Mouse (Mus musculus) small intestine, adult 2 months (tissue): ENCODE results near the gene Atp6ap1l. TPM values are rescaled to one million over a fixed set of nuclear protein-coding genes. Genes with fewer than 3 reads are reported as not detected.

Experiments
- H3K27ac ChIP-seq: fragments of 200-500 bp; 2 replicates; pipeline ENCODE4 v1.5.1; 2012; ENCODE audit warnings: low read depth, low read length, control low read depth, inconsistent platforms; ENCODE audit not compliant: insufficient read depth
- H3K27me3 ChIP-seq: fragments of 200-500 bp; 2 replicates; pipeline ENCODE4 v1.6.1; 2012; ENCODE audit warnings: mild to moderate bottlenecking, moderate library complexity, low read length, inconsistent platforms; ENCODE audit not compliant: control insufficient read depth, insufficient read depth
- H3K36me3 ChIP-seq: fragments of 200-500 bp; 2 replicates; pipeline ENCODE4 v1.6.1; 2012; ENCODE audit warnings: mild to moderate bottlenecking, low read length, control low read depth, inconsistent platforms; ENCODE audit not compliant: control insufficient read depth, insufficient read depth
- H3K4me1 ChIP-seq: fragments of 200-500 bp; 2 replicates; pipeline ENCODE4 v1.6.1; 2012; ENCODE audit warnings: low read length, inconsistent platforms, mixed read lengths; ENCODE audit not compliant: control insufficient read depth, insufficient read depth, insufficient read length
- H3K4me3 ChIP-seq: fragments of 200-500 bp; 2 replicates; pipeline ENCODE4 v1.5.1; 2012; ENCODE audit warnings: low read depth, mild to moderate bottlenecking, control low read depth, inconsistent platforms, low read length, moderate library complexity
- CTCF ChIP-seq: fragments of 200-500 bp; IDR thresholded peaks from 2 replicates; pipeline ENCODE4 v1.5.1; 2012; ENCODE audit warnings: low read depth, mild to moderate bottlenecking, control low read depth, inconsistent platforms, low read length, moderate library complexity, mixed read lengths; ENCODE audit not compliant: insufficient replicate concordance, insufficient read length; ENCODE audit errors: extremely low read depth
- POLR2A ChIP-seq: fragments of 200-500 bp; IDR thresholded peaks from 2 replicates; pipeline ENCODE4 v1.6.1; 2012; ENCODE audit warnings: low read depth, mild to moderate bottlenecking, control low read depth, inconsistent platforms, low read length, moderate library complexity
- WGBS: fragments of 180-500 bp; shearing (Covaris S2); methylation state at CpG from one replicate; pipeline ENCODE4 v1.1.7; 2018; 5-methylcytosine and 5-hydroxymethylcytosine counted together
- polyA plus RNA-seq: library from polyadenylated mRNA; depleted of rRNA; stranded (reverse); fragments of >200 nt; gene quantifications from 2 replicates; pipeline ENCODE4 v1.2.3, GENCODE M21; 2012

Atp6ap1l gene
- polyA plus RNA-seq, 1 experiment, result not detected

DNA sequence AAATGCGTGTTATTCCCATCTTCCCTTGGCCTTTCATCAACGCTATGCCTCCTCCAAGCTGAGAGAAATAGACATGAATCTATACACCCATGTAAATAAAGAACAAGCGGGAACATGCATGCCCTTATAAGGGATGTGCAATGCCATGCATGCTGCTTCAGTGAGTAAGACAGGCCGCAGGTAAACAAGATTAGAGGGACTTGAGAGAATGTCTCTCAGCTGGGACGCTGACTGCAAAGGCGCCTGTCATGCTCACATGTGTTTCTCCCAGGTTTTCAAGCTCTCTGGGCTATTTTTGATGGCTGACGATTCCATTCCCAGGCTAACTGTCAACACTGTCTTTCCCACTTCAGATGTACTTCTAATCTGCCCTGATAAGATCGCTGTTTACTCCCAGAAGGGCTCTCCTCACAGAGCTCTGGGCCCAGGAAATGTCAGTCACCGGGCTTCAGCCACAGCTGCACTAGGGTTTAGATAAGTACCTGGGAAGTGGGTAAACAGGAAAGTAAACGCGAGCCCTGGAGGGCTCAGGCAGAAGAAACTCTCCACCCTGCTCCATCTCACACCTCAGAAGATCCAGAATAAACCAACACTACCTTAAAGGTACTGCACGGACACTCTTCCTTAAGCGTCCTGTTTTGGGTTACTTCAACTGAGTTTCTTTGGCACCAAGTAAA lies 19.2 kb downstream of the Atp6ap1l start:
- Histone ChIP-seq H3K4me1 (peaks cover 3% of the 10 kb centered on the region; the same call in 1 of the 2 replicates), H3K36me3 (no peaks in the 10 kb centered on the region), H3K27ac (no peak overlapping the region), H3K27me3 (no peaks in the 10 kb centered on the region), H3K4me3 (peak overlapping the region; percentile 37)
- WGBS, result 37% methylated on average over 13 of the region's 13 CpGs
- no peak for TF ChIP-seq CTCF

DNA sequence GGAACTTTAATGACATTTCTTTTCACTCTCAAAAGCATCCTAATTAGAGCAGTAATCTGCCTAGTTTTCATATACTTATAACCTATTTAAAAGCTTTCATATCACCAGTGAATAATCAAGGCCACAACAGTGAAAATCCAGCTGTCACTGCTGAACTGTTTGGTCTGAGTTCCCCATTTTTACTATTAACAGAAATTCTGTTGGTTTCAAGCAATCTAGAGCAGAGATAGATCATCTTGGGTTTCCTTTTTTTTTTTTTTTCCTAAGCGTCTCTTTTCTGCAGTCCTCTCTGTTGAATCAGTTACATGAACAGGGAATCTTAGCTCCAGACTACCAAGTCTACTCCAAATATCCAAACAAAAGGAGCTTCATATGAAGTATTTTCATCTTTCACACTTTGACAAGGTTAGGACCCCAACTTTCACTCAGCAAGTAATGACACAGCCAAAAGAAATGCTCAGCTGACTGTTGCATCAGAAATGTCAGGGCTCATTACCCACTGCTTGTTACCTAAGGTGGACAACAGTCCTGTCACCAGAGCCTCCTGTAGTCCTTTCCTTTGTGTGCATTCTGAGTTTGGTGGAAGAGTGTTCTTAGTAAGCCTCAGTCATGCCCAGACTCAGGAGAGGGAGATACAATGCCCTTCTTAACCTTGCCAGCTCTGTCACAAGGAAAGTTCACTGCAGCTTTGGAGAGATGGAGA lies 23.3 kb downstream of the Atp6ap1l start:
- Histone ChIP-seq H3K36me3 (no peaks in the 10 kb centered on the region), H3K4me1 (peaks cover 3% of the 10 kb centered on the region; the same call in 1 of the 2 replicates), H3K27me3 (no peaks in the 10 kb centered on the region), H3K4me3 (no peak overlapping the region), H3K27ac (no peak overlapping the region)
- WGBS, result 73% methylated on average over 1 of the region's 1 CpGs
- TF ChIP-seq POLR2A, result no peak
- no peak for TF ChIP-seq CTCF

DNA sequence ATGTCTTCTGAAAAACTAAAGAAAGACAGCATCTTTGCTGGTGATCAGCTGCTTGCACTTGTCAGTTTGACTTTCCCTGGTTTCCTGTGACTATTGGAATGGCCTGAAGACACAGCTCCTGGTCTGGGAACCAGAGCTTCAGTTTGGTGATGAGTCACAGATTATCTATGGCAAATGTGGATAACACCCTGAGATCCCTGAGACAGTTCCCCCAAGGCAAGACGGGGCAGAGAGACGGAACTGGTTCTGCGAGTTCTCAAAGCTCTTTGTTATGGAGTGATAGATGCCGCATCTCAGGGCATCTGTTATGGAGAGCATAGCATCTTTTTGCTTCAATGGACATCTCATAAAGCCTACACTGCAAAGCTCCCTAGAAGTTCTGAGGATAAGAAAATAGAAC lies 33.6 kb downstream of the Atp6ap1l start:
- Histone ChIP-seq H3K4me1 (no peaks in the 10 kb centered on the region), H3K4me3 (no peak overlapping the region), H3K27me3 (no peaks in the 10 kb centered on the region), H3K27ac (no peak overlapping the region), H3K36me3 (no peaks in the 10 kb centered on the region)
- no peak for TF ChIP-seq POLR2A
- TF ChIP-seq CTCF, result no peak
- 36% methylated on average over 4 of the region's 4 CpGs for WGBS

DNA sequence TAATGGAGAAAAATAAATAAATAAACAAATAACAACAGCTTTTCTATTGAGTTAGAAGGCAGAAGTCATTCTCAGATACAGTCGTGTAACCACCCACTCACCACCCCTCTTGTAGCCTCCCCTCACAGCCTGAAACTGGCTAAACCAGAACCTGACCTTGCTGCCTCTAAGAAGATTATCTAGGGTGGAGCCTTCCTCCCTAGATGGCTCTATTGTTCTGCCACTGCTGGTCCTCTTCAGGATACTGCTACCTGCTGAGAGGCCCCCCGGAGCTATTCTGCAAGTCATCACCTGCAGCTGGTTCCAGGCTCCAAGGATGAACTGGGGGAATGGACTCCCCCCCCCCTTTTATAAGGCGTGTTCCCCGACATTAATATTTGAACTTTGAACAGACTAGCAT lies 36.0 kb downstream of the Atp6ap1l start:
- H3K27me3 ChIP-seq, result no peaks in the 10 kb centered on the region
- TF ChIP-seq CTCF (no peak), POLR2A (no peak)
- 22% methylated on average over 4 of the region's 4 CpGs for WGBS

DNA sequence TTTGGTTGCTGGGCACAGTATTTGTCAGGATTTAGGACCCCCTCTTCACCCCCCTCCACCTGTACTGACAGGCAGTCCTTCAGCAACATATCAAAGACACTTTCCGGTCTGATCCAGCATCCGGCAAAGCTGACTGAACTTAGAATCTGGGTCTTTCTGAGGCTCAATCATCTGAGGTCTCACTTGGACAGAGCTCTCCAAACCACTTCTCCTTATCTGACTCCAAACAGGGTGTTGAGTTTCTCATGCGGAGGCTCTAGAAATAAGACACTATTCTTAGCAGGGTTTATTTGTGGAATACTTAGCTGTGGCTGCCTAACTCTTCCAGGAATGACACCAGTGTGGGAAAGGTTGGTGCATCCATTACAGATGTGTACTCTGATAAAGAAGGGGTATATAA lies 43.0 kb downstream of the Atp6ap1l start:
- Histone ChIP-seq H3K4me3 (no peak overlapping the region), H3K36me3 (no peaks in the 10 kb centered on the region), H3K4me1 (no peaks in the 10 kb centered on the region), H3K27ac (no peak overlapping the region), H3K27me3 (no peaks in the 10 kb centered on the region)
- TF ChIP-seq POLR2A (no peak), CTCF (no peak)
- 77% methylated on average over 3 of the region's 3 CpGs for WGBS

More for the DNA sequence above, 36.0 kb downstream of the Atp6ap1l start:
- Histone ChIP-seq H3K4me1 (no peaks in the 10 kb centered on the region), H3K36me3 (no peaks in the 10 kb centered on the region), H3K27ac (no peak overlapping the region), H3K4me3 (no peak overlapping the region)

DNA sequence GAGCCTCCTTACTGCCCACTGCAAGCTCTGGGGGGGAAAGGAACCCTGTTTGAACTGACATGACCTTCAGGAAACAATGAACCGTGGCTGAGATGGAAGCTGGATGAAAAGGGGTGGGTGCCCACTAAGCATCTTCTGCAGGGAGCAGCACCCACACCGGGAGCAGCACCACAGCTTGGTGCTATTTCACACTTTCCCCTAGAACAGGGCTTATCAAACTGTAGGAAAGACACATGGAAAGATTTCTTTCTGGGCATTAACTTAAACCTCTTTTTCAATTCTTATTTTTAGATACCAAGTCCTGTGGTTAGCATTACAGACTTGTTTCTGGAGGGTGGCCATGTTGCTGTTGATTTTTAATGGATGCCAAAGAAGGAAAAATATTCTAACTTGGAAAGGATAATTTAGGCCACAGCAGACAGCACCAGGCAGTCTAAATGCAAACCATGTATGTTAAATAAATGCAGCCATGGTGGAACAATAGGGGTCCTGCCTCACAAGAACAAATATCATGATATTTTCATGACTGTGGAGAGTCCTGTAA lies 44.2 kb downstream of the Atp6ap1l start:
- H3K36me3 ChIP-seq, result no peaks in the 10 kb centered on the region
- no peak overlapping the region for H3K27ac ChIP-seq

More for the DNA sequence above, 44.2 kb downstream of the Atp6ap1l start:
- H3K4me1 ChIP-seq, result no peaks in the 10 kb centered on the region
- WGBS, result 56% methylated on average over 2 of the region's 2 CpGs
- no peak overlapping the region for H3K4me3 ChIP-seq
- TF ChIP-seq CTCF (no peak), POLR2A (no peak)
- H3K27me3 ChIP-seq, result no peaks in the 10 kb centered on the region
